Mouse (Mus musculus): ENCODE results near the gene Pnma1. TPM values are rescaled to one million over a fixed set of nuclear protein-coding genes. Genes with fewer than 3 reads are reported as not detected.

The Pnma1 gene
- polyA plus RNA-seq, 1 experiment from 2014 or later: 1.3 TPM

DNA sequence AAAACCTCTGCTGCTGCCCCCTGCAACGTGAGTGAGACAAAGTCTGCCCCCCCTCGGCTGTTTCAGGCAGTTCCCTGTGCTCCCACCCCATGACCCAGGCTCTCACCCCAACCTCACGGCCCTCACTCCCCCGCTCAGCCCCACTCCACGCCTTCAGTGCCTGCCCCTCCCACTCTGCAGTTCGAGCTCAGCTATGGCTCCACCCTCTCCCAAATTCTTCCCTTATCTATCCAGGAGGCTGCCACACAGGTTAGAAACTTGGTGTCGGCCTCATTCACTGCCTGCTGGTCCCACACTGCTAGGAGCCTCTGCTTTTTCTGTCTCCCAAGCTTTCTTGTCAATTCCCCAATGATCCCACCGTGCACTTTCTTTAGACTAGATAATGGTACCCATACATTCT is 12.8 kb upstream of the Pnma1 start:
- Histone ChIP-seq H3K27ac (no peak overlapping the region), H3K27me3 (ENCODE audit: poor library complexity, severe bottlenecking) (no peaks in the 10 kb centered on the region), H3K9me3 (no peaks in the 10 kb centered on the region), H3K36me3 (replicated peaks) (peaks cover 89% of the 10 kb centered on the region), H3K4me1 (peaks cover 22% of the 10 kb centered on the region), H3K4me3 (no peak overlapping the region)
- DNase-seq (ENCODE audit: extremely low spot score, low spot score): no peak
- WGBS: 81% methylated on average over 8 of the region's 8 CpGs

DNA sequence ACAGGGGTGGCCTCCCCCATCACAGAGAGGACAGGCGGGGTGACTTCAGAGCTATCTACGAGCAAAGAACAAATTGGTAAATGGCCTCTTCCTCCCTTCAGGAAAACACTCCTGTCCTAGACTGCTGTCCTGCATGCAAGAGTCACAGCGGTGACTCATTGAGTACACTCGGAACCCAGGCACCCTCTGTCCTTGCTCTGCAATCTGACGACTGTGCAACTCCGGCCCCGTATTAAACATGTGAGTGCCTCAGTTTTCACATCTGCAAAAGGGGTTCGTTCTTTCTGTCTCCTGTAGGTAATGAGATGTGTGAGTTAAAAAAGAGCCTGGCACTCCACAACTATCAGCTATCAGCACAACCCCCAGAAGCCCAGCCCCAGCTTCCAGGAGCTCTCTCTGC is 12.2 kb upstream of the Pnma1 start:
- Histone ChIP-seq H3K36me3 (replicated peaks) (peaks cover 93% of the 10 kb centered on the region), H3K27ac (no peak overlapping the region), H3K9me3 (no peaks in the 10 kb centered on the region), H3K4me3 (no peak overlapping the region), H3K4me1 (peaks cover 16% of the 10 kb centered on the region), H3K27me3 (ENCODE audit: poor library complexity, severe bottlenecking) (no peaks in the 10 kb centered on the region)
- DNase-seq (ENCODE audit: extremely low spot score, low spot score): no peak
- 96% methylated on average over 8 of the region's 8 CpGs for WGBS

DNA sequence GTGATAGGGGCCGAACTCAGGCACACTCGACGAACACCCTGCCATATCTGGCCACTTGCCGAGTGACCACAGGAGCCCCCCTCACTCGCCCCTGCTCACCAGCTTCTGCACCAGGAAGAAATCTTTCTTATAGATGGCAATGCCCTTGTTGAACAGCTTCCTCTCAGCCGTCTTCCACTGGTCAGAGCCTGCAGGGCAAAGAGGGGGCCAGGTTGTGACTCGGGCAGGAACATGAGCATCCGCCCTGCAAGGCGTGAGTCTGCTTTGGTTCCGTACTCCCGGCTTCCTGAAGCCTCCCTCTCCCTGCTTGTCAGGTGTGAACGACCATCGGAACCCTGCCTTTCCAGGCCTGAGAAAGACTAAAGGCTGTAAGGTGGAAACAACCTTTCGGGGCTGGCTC is 9.9 kb upstream of the Pnma1 start:
- peaks cover 98% of the 10 kb centered on the region for H3K36me3 ChIP-seq (replicated peaks)
- no peaks in the 10 kb centered on the region for H3K27me3 ChIP-seq (ENCODE audit: poor library complexity, severe bottlenecking)
- peaks cover 9% of the 10 kb centered on the region; the same call in 1 of the 2 replicates for H3K4me1 ChIP-seq
- no peaks in the 10 kb centered on the region for H3K9me3 ChIP-seq
- no peak for DNase-seq (ENCODE audit: extremely low spot score, low spot score)
- 93% methylated on average over 14 of the region's 14 CpGs for WGBS
- no peak overlapping the region for H3K4me3 ChIP-seq
- no peak overlapping the region for H3K27ac ChIP-seq

DNA sequence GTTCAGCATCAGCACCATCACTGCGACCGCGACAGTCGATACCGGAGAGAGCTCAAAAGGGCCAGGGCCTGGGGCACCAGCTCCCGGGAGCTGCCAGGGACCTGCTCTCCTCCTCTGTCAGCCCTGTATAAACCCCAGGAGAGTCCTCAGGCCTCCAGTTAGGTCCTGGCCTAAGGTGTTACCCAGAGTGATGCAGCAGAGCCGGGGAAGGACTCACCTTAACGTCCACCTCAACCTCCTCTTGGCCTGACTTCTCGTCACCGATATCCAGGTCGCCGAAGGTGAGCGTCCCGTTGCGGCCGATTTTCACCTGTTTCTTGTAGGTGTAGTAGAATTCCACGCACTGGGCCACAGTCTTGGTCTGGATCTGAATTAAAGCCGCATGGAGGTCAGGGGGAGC is 7.9 kb upstream of the Pnma1 start:
- peaks cover 99% of the 10 kb centered on the region for H3K36me3 ChIP-seq (replicated peaks)
- WGBS: 94% methylated on average over 18 of the region's 18 CpGs
- DNase-seq (ENCODE audit: extremely low spot score, low spot score): no peak

DNA sequence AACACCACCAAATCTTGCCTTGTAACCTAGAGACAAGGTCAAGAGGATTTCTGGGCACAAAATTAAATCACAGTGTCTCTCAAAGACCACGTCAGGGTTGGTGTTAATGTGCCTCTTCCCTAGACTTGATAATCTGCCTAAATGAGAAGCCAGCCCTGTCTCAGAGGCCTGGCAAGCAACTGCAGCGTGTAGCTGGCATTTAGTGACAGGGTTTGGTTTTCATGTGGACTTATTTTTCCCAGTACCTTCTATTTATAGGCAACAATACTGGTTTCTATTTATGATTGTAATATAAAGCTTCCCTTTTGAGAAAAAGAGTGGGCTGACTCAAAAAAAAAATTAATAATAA is 7.2 kb upstream of the Pnma1 start:
- H3K27me3 ChIP-seq (ENCODE audit: poor library complexity, severe bottlenecking): no peaks in the 10 kb centered on the region
- peaks cover 12% of the 10 kb centered on the region for H3K4me1 ChIP-seq
- no peak overlapping the region for H3K4me3 ChIP-seq
- H3K27ac ChIP-seq: no peak overlapping the region
- H3K9me3 ChIP-seq: no peaks in the 10 kb centered on the region
- H3K36me3 ChIP-seq (replicated peaks): peaks cover 99% of the 10 kb centered on the region
- 86% methylated on average over 2 of the region's 2 CpGs for WGBS
- DNase-seq (ENCODE audit: extremely low spot score, low spot score): no peak

More for the DNA sequence above, 7.9 kb upstream of the Pnma1 start:
- Histone ChIP-seq H3K27ac (no peak overlapping the region), H3K4me3 (no peak overlapping the region), H3K27me3 (ENCODE audit: poor library complexity, severe bottlenecking) (no peaks in the 10 kb centered on the region), H3K4me1 (peaks cover 12% of the 10 kb centered on the region), H3K9me3 (no peaks in the 10 kb centered on the region)

DNA sequence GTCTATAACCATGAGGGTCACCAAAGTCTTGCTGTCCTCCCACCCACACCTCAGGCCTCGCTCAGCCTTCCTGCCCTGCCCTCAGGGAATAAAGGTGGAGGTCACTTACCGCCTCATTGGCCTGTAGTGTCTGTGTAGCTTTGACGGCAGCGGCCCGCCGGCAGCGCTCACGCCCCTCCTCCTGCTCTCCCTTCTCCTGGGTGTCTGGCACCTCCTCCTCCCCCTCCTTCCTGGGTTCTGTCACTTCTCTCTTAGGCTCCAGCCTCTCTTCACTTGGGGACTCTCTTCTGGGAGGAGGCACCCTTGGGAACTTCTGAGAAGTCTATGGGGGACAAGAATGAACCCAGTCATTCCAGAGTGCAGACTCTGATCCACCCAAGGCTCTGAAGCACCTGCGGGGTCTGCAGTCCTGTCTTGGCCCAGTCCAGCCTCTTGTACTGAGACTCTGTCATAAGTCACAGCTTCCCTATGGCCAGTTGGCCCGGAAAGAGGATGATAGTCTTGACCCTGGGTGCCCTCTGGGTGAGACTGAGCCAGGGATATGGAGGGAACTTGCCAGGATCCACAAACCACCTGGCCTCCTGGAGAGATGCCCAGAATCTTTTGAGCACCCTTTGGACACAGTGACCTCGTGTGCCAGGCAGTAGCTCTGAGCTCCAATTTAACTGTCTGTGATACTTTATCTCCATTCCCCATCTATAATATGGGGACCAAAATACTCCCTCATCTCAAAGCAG is 6.7 kb upstream of the Pnma1 start:
- peaks cover 16% of the 10 kb centered on the region for H3K4me1 ChIP-seq
- 83% methylated on average over 11 of the region's 11 CpGs for WGBS
- no peak overlapping the region for H3K4me3 ChIP-seq
- H3K27me3 ChIP-seq (ENCODE audit: poor library complexity, severe bottlenecking): no peaks in the 10 kb centered on the region
- no peak for DNase-seq (ENCODE audit: extremely low spot score, low spot score)
- peaks cover 99% of the 10 kb centered on the region for H3K36me3 ChIP-seq (replicated peaks)
- no peak overlapping the region for H3K27ac ChIP-seq
- no peaks in the 10 kb centered on the region for H3K9me3 ChIP-seq

DNA sequence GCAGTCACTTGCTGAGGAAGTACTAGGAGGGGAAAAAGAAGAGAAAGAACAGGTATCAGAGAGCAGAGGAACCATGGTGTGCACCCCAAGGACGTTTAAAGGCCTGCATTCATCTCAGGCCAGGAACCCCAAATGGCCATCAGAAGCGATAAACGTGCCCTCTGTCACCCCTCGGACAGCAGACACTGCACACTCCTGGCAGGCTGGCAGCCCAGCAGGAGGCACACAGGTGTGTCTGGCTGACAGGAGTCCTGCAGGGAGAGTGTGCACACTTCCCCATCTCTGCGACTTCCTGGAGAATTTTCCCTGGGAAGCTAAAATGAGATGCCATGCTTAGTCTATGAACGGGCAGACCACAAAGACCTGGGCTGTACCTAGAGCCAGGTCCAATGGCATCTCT is 5.1 kb upstream of the Pnma1 start:
- H3K27me3 ChIP-seq (ENCODE audit: poor library complexity, severe bottlenecking): no peaks in the 10 kb centered on the region
- no peak for DNase-seq (ENCODE audit: extremely low spot score, low spot score)
- H3K36me3 ChIP-seq (replicated peaks): peaks cover 86% of the 10 kb centered on the region
- H3K27ac ChIP-seq: no peak overlapping the region
- H3K9me3 ChIP-seq: no peaks in the 10 kb centered on the region
- no peak overlapping the region for H3K4me3 ChIP-seq
- H3K4me1 ChIP-seq: peaks cover 29% of the 10 kb centered on the region
- WGBS: 87% methylated on average over 6 of the region's 6 CpGs

DNA sequence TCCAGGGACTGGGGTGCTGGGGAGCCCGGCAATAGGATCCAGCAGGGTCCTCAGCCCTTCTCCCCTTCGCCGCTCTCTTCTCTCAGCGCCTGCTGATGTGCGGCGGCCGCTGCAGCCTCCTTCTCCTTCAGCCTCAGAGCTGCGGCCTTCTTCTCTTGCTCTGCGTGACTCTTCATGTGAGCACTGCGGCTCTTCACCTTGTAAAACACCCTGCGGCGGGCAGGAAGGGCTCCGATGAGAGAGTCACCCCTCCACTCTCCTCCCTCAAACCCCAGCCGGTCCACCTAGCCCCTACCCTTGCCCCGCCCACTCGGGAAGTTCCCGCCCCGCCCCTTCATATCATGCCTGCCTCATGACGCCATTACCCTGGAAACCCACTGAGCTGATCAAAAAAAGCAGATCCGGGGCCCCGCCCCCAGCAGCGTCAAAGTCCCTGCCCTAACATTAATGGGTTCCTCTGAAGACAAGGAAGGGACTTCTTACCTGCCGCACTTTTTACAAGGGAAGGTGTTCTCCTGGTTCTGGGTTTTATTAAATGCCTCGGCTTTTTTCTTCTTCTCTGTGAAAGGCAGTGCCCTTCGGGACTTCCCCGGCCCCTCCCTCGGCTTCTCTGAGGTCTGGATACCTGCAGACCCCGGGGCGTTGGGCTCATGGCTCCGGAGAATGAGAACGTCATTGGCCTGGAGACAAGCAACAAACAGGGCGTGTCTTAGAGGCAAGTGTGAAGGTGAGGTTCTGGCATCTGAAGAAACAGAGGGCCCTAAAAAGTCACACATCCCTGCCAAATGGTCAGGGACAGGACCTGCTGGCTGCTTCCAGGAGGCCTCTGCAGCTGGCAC is 4.3 kb upstream of the Pnma1 start:
- Histone ChIP-seq H3K36me3 (replicated peaks) (peaks cover 78% of the 10 kb centered on the region), H3K9me3 (no peaks in the 10 kb centered on the region), H3K4me3 (no peak overlapping the region), H3K27me3 (ENCODE audit: poor library complexity, severe bottlenecking) (no peaks in the 10 kb centered on the region), H3K4me1 (peaks cover 37% of the 10 kb centered on the region), H3K27ac (no peak overlapping the region)
- DNase-seq (ENCODE audit: extremely low spot score, low spot score): no peak
- WGBS: 79% methylated on average over 32 of the region's 32 CpGs

DNA sequence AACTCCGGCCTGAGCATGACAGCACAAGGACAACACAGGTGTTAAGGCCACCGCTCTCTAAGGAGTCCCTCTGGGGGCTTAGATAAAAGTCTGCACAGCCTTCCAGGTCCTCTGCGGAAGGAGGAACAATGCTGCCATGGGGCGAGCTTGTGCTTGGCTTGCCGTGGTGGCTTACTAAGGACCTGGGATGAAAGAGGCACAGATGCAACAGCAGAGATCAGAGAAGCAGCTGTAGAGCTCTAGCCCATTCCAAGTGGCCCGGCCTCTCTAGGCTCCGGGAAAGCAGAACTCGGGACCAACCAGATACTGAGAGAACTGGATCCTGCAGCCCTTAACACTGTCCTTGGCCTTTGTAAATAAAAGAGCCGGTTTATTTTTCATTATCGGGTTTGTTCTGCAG is 3.6 kb upstream of the Pnma1 start:
- Histone ChIP-seq H3K9me3 (no peaks in the 10 kb centered on the region), H3K36me3 (replicated peaks) (peaks cover 72% of the 10 kb centered on the region), H3K27me3 (ENCODE audit: poor library complexity, severe bottlenecking) (no peaks in the 10 kb centered on the region; the same call in 1 of the 2 replicates), H3K4me3 (no peak overlapping the region; the same call in 1 of the 2 replicates), H3K4me1 (peaks cover 43% of the 10 kb centered on the region), H3K27ac (peak overlapping the region; percentile 51; the same call in 1 of the 2 replicates)
- 90% methylated on average over 10 of the region's 10 CpGs for whole genome bisulfite sequencing
- DNase-seq (ENCODE audit: extremely low spot score, low spot score): no peak

DNA sequence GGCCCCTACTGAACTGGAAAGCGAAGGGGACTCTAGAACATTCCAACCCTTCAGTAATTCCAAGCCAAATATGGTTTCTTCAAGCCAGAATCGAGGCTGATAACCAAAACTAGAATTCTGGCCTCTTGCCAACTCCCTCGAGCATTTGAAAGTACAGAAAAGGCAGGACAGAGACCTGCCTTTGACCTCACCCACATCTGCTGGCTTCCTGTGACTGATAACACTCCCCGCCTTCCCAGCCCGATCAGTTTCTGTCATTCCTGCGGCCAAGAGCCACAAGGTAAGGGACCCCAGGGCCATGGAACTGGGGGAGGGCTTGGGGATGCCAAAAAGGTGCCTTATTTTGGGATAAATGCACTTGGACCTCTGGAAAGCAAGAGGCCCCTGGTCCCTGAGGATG is 2.7 kb upstream of the Pnma1 start:
- Histone ChIP-seq H3K4me1 (peaks cover 46% of the 10 kb centered on the region), H3K36me3 (replicated peaks) (peaks cover 65% of the 10 kb centered on the region), H3K4me3 (no peak overlapping the region), H3K27ac (peak overlapping the region; percentile 51; the same call in 1 of the 2 replicates), H3K9me3 (no peaks in the 10 kb centered on the region), H3K27me3 (ENCODE audit: poor library complexity, severe bottlenecking) (no peaks in the 10 kb centered on the region; the same call in 1 of the 2 replicates)
- no peak for DNase-seq (ENCODE audit: extremely low spot score, low spot score)
- 86% methylated on average over 6 of the region's 6 CpGs for WGBS

DNA sequence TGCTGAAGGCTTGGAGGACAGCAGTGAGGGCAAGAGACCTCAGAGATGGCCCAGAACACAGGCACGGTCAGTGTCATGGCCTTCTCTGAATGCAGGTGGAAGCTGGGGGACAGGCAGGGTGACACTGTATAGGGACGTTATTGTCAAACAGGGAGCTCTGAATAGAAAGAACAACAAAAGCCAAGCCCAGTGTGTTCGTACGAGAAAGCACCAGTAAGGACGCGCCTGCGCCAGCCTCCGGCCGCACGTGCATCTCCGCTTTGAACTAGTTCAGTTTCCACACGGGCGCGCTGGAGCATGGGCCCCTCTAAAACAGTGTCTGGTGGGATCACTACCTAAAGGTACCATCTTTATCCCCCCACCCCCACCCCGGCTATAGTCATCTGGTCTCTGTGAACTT is 1.7 kb upstream of the Pnma1 start:
- Histone ChIP-seq H3K4me1 (peaks cover 46% of the 10 kb centered on the region), H3K36me3 (replicated peaks) (peaks cover 55% of the 10 kb centered on the region), H3K9me3 (no peaks in the 10 kb centered on the region), H3K27me3 (ENCODE audit: poor library complexity, severe bottlenecking) (no peaks in the 10 kb centered on the region; the same call in 1 of the 2 replicates), H3K27ac (peak overlapping the region; percentile 9; the same call in 1 of the 2 replicates), H3K4me3 (no peak overlapping the region)
- WGBS: 79% methylated on average over 15 of the region's 15 CpGs
- DNase-seq (ENCODE audit: extremely low spot score, low spot score): no peak

DNA sequence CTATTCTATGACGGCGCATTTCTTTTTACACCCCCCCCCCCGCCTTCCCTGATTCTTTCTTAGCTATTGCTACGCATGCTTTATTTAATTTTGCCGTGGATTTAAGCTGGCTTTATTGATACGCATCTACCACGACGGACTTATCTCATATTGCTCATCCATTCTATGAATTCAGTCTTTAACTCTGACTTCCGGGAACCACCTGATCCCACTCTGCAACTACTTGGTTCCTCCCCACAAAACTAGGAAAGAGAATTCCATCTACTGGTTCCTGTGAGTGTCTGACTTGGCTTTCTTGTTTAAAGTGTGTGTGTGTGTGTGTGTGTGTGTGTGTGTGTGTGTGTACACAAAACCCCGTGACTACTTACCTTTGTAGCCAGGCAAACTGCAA is 328 bp upstream of the Pnma1 start:
- Histone ChIP-seq H3K9me3 (no peaks in the 10 kb centered on the region), H3K4me3 (peak overlapping the region; percentile 73), H3K27me3 (ENCODE audit: poor library complexity, severe bottlenecking) (no peaks in the 10 kb centered on the region; the same call in 1 of the 2 replicates), H3K4me1 (peaks cover 46% of the 10 kb centered on the region), H3K27ac (peak overlapping the region; percentile 86), H3K36me3 (replicated peaks) (peaks cover 45% of the 10 kb centered on the region)
- 14% methylated on average over 10 of the region's 10 CpGs for WGBS
- no peak for DNase-seq (ENCODE audit: extremely low spot score, low spot score)

All from forebrain, embryonic 10.5 days (tissue).